Mouse (Mus musculus) liver, embryonic 14.5 days (tissue): ENCODE data around the gene Olfr1356.

Source experiments
- CTCF ChIP-seq: IDR thresholded peaks from 2 replicates; pipeline ENCODE4 v1.5.1; 2016; ENCODE audit warnings: antibody characterized with exemption, low read depth, control low read depth
- EP300 ChIP-seq: IDR thresholded peaks from 2 replicates; pipeline ENCODE4 v1.6.1; 2016; ENCODE audit warnings: antibody characterized with exemption, low read depth

DNA sequence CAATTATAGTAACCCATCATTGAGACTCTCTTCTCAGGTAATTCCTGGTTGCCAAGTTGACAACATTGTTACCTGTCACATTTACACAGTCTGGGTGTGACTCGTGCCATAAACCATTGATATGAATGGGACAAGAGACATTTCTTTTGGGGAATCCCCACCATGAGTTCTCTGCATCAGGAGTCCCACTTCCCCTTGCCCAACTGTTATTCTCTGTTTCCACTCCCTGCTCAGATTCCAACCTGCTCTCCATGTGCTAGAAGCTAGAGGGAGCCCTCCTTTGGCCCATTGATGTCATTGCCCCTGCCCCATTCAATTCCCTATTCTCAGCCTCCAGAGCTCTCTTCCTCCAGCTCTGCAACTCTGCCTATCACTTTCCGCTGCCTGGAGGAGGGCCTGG, 50.5 kb downstream of the Olfr1356 start:
- no peak for TF ChIP-seq CTCF
- TF ChIP-seq EP300 = no peak
